8 mouse cellular contexts compared by ENCODE assay signal in genomic region chr9:78596834-78597233, GRCm38 (mm10). TPM values are rescaled to one million over a fixed set of nuclear protein-coding genes. Genes with fewer than 3 reads are reported as not detected.
DNase-seq lines count a peak whose midpoint lies in the region; ATAC-seq lines count a peak whose summit lies in the region.

No protein-coding gene starts in this region.

- 0 out of 2 replicates have a peak, but pooled peaks have one; percentile 72 for ATAC-seq in erythroid progenitor cell, adult 5-6 weeks (replicated peaks; ENCODE audit: low FRiP score, poor library complexity, severe bottlenecking)

- DNase-seq in kidney, adult 18-20 months = peak; percentile 38
- no peak for DNase-seq in kidney, adult 11 months
- peak; percentile 50 for DNase-seq in CD4-positive helper T cell, adult 2 months (ENCODE audit: low read depth, low spot score)
- peak; percentile 72 for DNase-seq in NIH3T3 (ENCODE audit: low read depth)
- peak; percentile 41 to 71 for DNase-seq in kidney, postnatal 36 days
- peak; percentile 3 to 20 for DNase-seq in natural killer cell, adult 2 months (ENCODE audit: low spot score in 2 of 2)
- no peak for DNase-seq in urinary bladder, adult 18-20 months (ENCODE audit: low spot score in 2 of 2)

RNA-seq across cellular contexts. Expression of gene Slc17a5, which starts 9.0 kb away (rescaled TPM):
- total RNA-seq in erythroid progenitor cell, adult 5-6 weeks (2015; ENCODE audit: low replicate concordance) = 0.84 and 5.4 TPM in 2 replicates
- 1.8 and 2.8 TPM in 2 replicates for total RNA-seq in erythroid progenitor cell, adult 5-6 weeks (2017; ENCODE audit: low replicate concordance)

RNA-seq across cellular contexts. Expression of gene Cd109, which starts 18.5 kb away (rescaled TPM):
- total RNA-seq in erythroid progenitor cell, adult 5-6 weeks (2015; ENCODE audit: low replicate concordance) = not detected in 2 replicates
- not detected in 2 replicates for total RNA-seq in erythroid progenitor cell, adult 5-6 weeks (2017; ENCODE audit: low replicate concordance)

Comparison
In these comparisons a context has a peak if more than half of its experiments do, and no peak if none do; other contexts are left out.
1. DNase-seq: peak in kidney, adult 18-20 months (single experiment), CD4-positive helper T cell, adult 2 months (single experiment), NIH3T3 (single experiment), kidney, postnatal 36 days (2 of 2) and natural killer cell, adult 2 months (2 of 2); none in kidney, adult 11 months (single experiment) and urinary bladder, adult 18-20 months (0 of 2).